ENCODE assay signal across 9 mouse cellular contexts in genomic region chr10:129549354-129549753, GRCm38 (mm10). TPM values are rescaled to one million over a fixed set of nuclear protein-coding genes. Genes with fewer than 3 reads are reported as not detected.
DNase-seq lines count a peak whose midpoint lies in the region; ATAC-seq and TF ChIP-seq lines count a peak whose summit lies in the region.
"Had no signal": no experiment of that assay in that cellular context is flagged by ENCODE, and none has a peak within 500 bp of the region (broad histone marks: within the 10 kb centered on the region; RNA-seq: fewer than 3 reads in every experiment).

No protein-coding gene starts in this region.

- no peak overlapping the region for H3K27ac ChIP-seq in liver, embryonic 11.5 days (ENCODE audit: low read depth, low read length)
- H3K27ac ChIP-seq in liver, postnatal 0 days (ENCODE audit: low read depth): no peak overlapping the region
- no peak overlapping the region for H3K27ac ChIP-seq in thymus, adult 2 months (ENCODE audit: control insufficient read depth, insufficient read depth, low read length)

- no peak overlapping the region for H3K9ac ChIP-seq in liver, embryonic 11.5 days (ENCODE audit: low read depth, low read length)
- no peak overlapping the region for H3K9ac ChIP-seq in liver, postnatal 0 days (replicated peaks)

- no peaks in the 10 kb centered on the region; the same call in 1 of the 2 replicates for H3K9me3 ChIP-seq in liver, embryonic 11.5 days (ENCODE audit: control insufficient read depth, low read length)
- H3K9me3 ChIP-seq in liver, postnatal 0 days (ENCODE audit: low read length): no peaks in the 10 kb centered on the region

- H3K4me3 ChIP-seq in liver, embryonic 11.5 days (ENCODE audit: low read depth, low read length): no peak overlapping the region
- H3K4me3 ChIP-seq in liver, postnatal 0 days (ENCODE audit: low read depth, low read length): no peak overlapping the region
- no peak overlapping the region for H3K4me3 ChIP-seq in thymus, adult 2 months (ENCODE audit: control insufficient read depth, insufficient read depth, low read length)

- WGBS in liver, embryonic 11.5 days: 44% methylated on average over 1 of the region's 1 CpGs
- WGBS in liver, postnatal 0 days (ENCODE audit: insufficient replicate concordance): 38% methylated on average over 1 of the region's 1 CpGs
- WGBS in thymus, adult 2 months: 66% methylated on average over 1 of the region's 1 CpGs

- ATAC-seq in liver, embryonic 11.5 days (replicated peaks; ENCODE audit: low FRiP score): peak; percentile 23; the same call in 1 of the 2 replicates
- no peak for ATAC-seq in liver, postnatal 0 days

- peak; percentile 21 to 38 for DNase-seq in cerebellum, postnatal 10 days
- DNase-seq in cerebellum, adult 11 months: no peak
- DNase-seq in liver, embryonic 11.5 days (ENCODE audit: low spot score): no peak
- no peak for DNase-seq in liver, postnatal 0 days
- DNase-seq in forelimb bud, embryonic 11.5 days (ENCODE audit: low read depth, low spot score): peak; percentile 0
- peak; percentile 14 for DNase-seq in retina, postnatal 1 day
- DNase-seq in B cell, adult 2 months: no peak
- DNase-seq in thymus, adult 2 months: no peak
- DNase-seq: heart, postnatal 14 days had no signal

- no peak for TF ChIP-seq POLR2A in thymus, adult 2 months (IDR thresholded peaks at IDR 0.05; ENCODE audit: control insufficient read depth, extremely low read depth, insufficient read depth, low read length, poor library complexity)

- H3K4me1 ChIP-seq in liver, embryonic 11.5 days (replicated peaks; ENCODE audit: control insufficient read depth, insufficient read depth, low read length): no peaks in the 10 kb centered on the region
- no peaks in the 10 kb centered on the region for H3K4me1 ChIP-seq in liver, postnatal 0 days (ENCODE audit: insufficient read depth)
- no peaks in the 10 kb centered on the region for H3K4me1 ChIP-seq in thymus, adult 2 months (replicated peaks; ENCODE audit: control insufficient read depth, insufficient read depth, low read length)

- no peaks in the 10 kb centered on the region for H3K36me3 ChIP-seq in liver, embryonic 11.5 days (ENCODE audit: control insufficient read depth, insufficient read depth, low read length)
- H3K36me3 ChIP-seq in liver, postnatal 0 days (replicated peaks; ENCODE audit: insufficient read depth, low read length): no peaks in the 10 kb centered on the region
- no peaks in the 10 kb centered on the region for H3K36me3 ChIP-seq in thymus, adult 2 months (ENCODE audit: control insufficient read depth, insufficient read depth, low read length)

- no peak for TF ChIP-seq EP300 in liver, postnatal 0 days (IDR thresholded peaks at IDR 0.05; ENCODE audit: low read depth)

- H3K27me3 ChIP-seq in liver, embryonic 11.5 days (replicated peaks; ENCODE audit: control insufficient read depth, insufficient read depth, low read length): no peaks in the 10 kb centered on the region
- no peaks in the 10 kb centered on the region for H3K27me3 ChIP-seq in liver, postnatal 0 days (ENCODE audit: insufficient read depth, low read length)
- no peaks in the 10 kb centered on the region for H3K27me3 ChIP-seq in thymus, adult 2 months (ENCODE audit: control insufficient read depth, insufficient read depth, low read length)

- TF ChIP-seq CTCF in liver, postnatal 0 days (IDR thresholded peaks at IDR 0.05; ENCODE audit: low read depth): no peak
- no peak for TF ChIP-seq CTCF in thymus, adult 2 months (IDR thresholded peaks at IDR 0.05; ENCODE audit: borderline replicate concordance, control insufficient read depth, extremely low read depth, insufficient read depth, low read length, poor library complexity)

- no peak overlapping the region for H3K4me2 ChIP-seq in liver, embryonic 11.5 days
- no peak overlapping the region for H3K4me2 ChIP-seq in liver, postnatal 0 days (ENCODE audit: low read depth, low read length)

RNA-seq across cellular contexts. Expression of gene Olfr792, which starts 10.4 kb away (rescaled TPM):
- polyA plus RNA-seq in liver, embryonic 11.5 days (2014; fragmentation: Nextera tagmentation; extraction: Ambion mirVana): not detected in 2 replicates
- polyA plus RNA-seq in liver, postnatal 0 days (2015; fragmentation: Nextera tagmentation; extraction: Ambion mirVana): not detected in 2 replicates
- not detected in 2 replicates for polyA plus RNA-seq in thymus, adult 2 months (2012; rRNA removed)

RNA-seq across cellular contexts. Expression of gene Olfr794, which starts 18.1 kb away (rescaled TPM):
- polyA plus RNA-seq in liver, embryonic 11.5 days (2014; fragmentation: Nextera tagmentation; extraction: Ambion mirVana): not detected in 2 replicates
- polyA plus RNA-seq in liver, postnatal 0 days (2015; fragmentation: Nextera tagmentation; extraction: Ambion mirVana): not detected in 2 replicates
- polyA plus RNA-seq in thymus, adult 2 months (2012; rRNA removed): not detected in 2 replicates

RNA-seq across cellular contexts. Expression of gene Olfr791, which starts 27.8 kb away (rescaled TPM):
- polyA plus RNA-seq in liver, embryonic 11.5 days (2014; fragmentation: Nextera tagmentation; extraction: Ambion mirVana): not detected in 2 replicates
- polyA plus RNA-seq in liver, postnatal 0 days (2015; fragmentation: Nextera tagmentation; extraction: Ambion mirVana): not detected in 2 replicates
- not detected in 2 replicates for polyA plus RNA-seq in thymus, adult 2 months (2012; rRNA removed)

RNA-seq across cellular contexts. Expression of gene Olfr790, which starts 51.1 kb away (rescaled TPM):
- polyA plus RNA-seq in liver, embryonic 11.5 days (2014; fragmentation: Nextera tagmentation; extraction: Ambion mirVana): not detected in 2 replicates
- not detected in 2 replicates for polyA plus RNA-seq in liver, postnatal 0 days (2015; fragmentation: Nextera tagmentation; extraction: Ambion mirVana)
- not detected in 2 replicates for polyA plus RNA-seq in thymus, adult 2 months (2012; rRNA removed)

Comparison
In these comparisons a context has a peak if more than half of its experiments do, and no peak if none do; other contexts are left out.
1. DNase-seq: peak in cerebellum, postnatal 10 days (2 of 2), forelimb bud, embryonic 11.5 days (single experiment) and retina, postnatal 1 day (single experiment); none in cerebellum, adult 11 months (single experiment), liver, embryonic 11.5 days (single experiment), liver, postnatal 0 days (single experiment), B cell, adult 2 months (0 of 2) and thymus, adult 2 months (single experiment).